Mouse (Mus musculus): Measurements from ENCODE around the gene Suv39h2. TPM values are rescaled to one million over a fixed set of nuclear protein-coding genes. Genes with fewer than 3 reads are reported as not detected.

Suv39h2 gene
- polyA plus RNA-seq (2015; fragmentation: Nextera tagmentation; extraction: Ambion mirVana) = 2.9 and 4.1 TPM in 2 replicates

GRCm38 (mm10) chr2:3474861-3475283, at the start of gene Suv39h2:
TSS of gene Suv39h2 (minus strand) at chr2:3475031.

GRCm38 (mm10) chr2:3512552-3513454, 38.0 kb upstream of the Suv39h2 start, which contains the start of the genes Gm45902, Hspa14 and Cdnf:
TSS of gene Gm45902 (minus strand) at chr2:3512790.
TSS of gene Hspa14 (minus strand) at chr2:3512814.
TSS of gene Cdnf (plus strand) at chr2:3513030.

DNA sequence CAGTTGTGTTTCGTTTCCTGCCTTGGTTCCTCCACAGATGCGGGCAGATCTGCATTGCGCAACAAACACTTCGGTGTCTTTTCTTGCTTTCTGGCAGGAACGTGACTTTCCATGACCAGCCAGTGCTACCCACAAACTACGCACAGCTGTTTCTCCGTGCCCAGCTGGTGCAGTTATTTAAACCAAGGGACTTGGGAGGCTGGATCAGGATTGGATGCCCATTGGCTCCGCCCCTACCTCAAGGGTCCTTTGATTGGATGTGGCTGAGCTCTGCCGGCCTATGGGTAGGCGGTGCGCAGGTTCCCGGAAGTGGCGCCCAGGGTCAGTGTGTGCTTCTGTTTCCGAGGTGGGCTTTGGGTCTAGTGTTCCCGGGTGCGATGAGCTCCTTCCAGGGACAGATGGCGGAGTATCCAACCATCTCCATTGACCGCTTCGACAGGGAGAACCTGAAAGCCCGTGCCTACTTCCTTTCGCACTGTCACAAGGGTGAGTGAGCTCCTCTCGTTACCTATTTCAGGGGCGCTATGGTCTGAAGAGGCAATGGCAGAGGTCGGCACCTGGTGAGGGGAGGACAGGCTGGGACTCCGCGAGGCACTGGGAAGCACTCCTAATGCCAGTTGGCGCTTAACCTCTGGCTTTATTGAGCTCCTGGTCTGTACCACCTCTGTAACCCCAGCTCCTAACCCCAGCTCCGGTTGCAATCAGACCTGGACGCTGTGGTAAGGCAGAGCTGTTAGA, 50.8 kb downstream of the Suv39h2 start, which contains the start of gene Dclre1c:
Gene Dclre1c (plus strand): TSS at position 291 of the 738 bp plus-strand sequence.

GRCm38 (mm10) chr2:3422548-3422947, 52.3 kb downstream of the Suv39h2 start, which contains the start of gene Meig1:
TSS of gene Meig1 (minus strand) at chr2:3422648.

Other genes starting within 250 kb of the Suv39h2 start
- gene Nmt2, start 190.8 kb downstream of the Suv39h2 start, polyA plus RNA-seq (2015; fragmentation: Nextera tagmentation; extraction: Ambion mirVana) = 26.2 and 48.8 TPM in 2 replicates
- gene Rpp38, start 142.4 kb downstream of the Suv39h2 start, polyA plus RNA-seq (2015; fragmentation: Nextera tagmentation; extraction: Ambion mirVana) = 18.4 and 20.8 TPM in 2 replicates
- 3.2 and 5.5 TPM in 2 replicates for gene Acbd7, start 138.9 kb downstream of the Suv39h2 start, polyA plus RNA-seq (2015; fragmentation: Nextera tagmentation; extraction: Ambion mirVana)
- gene Olah, start 77.8 kb downstream of the Suv39h2 start, polyA plus RNA-seq (2015; fragmentation: Nextera tagmentation; extraction: Ambion mirVana) = 0.30 and 0.72 TPM in 2 replicates
- gene Meig1, start 52.4 kb downstream of the Suv39h2 start, polyA plus RNA-seq (2015; fragmentation: Nextera tagmentation; extraction: Ambion mirVana) = 3.0 and 3.9 TPM in 2 replicates
- 4.6 and 6.5 TPM in 2 replicates for gene Dclre1c, start 50.9 kb downstream of the Suv39h2 start, polyA plus RNA-seq (2015; fragmentation: Nextera tagmentation; extraction: Ambion mirVana)
- 0.90 and 1.4 TPM in 2 replicates for gene Gm45902, start 37.8 kb upstream of the Suv39h2 start, polyA plus RNA-seq (2015; fragmentation: Nextera tagmentation; extraction: Ambion mirVana)
- gene Hspa14, start 37.8 kb upstream of the Suv39h2 start, polyA plus RNA-seq (2015; fragmentation: Nextera tagmentation; extraction: Ambion mirVana) = 38.8 and 54.7 TPM in 2 replicates
- gene Cdnf, start 38.0 kb upstream of the Suv39h2 start, polyA plus RNA-seq (2015; fragmentation: Nextera tagmentation; extraction: Ambion mirVana) = 0.47 and 1.1 TPM in 2 replicates
- 17.3 and 18.6 TPM in 2 replicates for gene Fam107b, start 95.5 kb upstream of the Suv39h2 start, polyA plus RNA-seq (2015; fragmentation: Nextera tagmentation; extraction: Ambion mirVana)